Mouse (Mus musculus): ENCODE results near the gene Mff.

DNA sequence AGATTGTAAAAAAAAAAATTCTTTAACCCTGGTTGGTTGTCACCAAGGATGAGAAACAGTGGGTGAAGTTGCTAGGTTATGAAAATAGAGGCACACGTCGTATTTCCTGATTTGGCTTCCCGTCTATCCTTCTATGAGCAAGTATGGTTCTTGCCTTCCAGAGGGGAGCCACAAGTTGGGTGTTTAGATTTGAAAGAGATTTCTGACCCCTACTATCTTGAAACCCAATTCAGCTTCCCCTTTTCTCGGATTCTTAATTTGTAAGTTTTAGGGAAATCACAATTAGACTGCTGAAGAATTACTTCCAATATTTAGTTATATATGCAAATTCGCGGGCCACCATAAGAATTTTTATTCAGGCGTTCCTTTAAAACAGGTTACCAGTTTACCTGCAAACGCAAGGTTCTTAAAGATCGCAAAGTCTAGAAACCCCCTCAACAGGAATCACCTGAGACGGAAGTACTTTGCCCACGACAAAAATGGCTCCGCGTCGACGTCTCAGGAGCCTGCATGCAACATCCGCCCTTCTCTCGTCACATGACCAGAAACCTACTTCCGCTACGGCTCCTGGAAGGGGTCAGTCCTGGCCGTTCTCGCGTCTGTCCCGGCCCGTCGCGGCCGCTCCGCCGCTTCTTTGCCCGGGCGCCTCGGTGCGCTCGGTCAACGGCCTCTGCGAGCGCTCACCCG, at the start of gene Mff:
- TF ChIP-seq CTCF (conservative IDR thresholded peaks at IDR 0.05; ENCODE audit: low read length) (no peak), POU5F1 (IDR thresholded peaks at IDR 0.05; ENCODE audit: borderline replicate concordance, low read length) (no peak)

Data from E14TG2a.4 (cell line).